Mouse (Mus musculus): ENCODE data around the gene Cyp1a1. TPM values are rescaled to one million over a fixed set of nuclear protein-coding genes. Genes with fewer than 3 reads are reported as not detected.

The Cyp1a1 gene
- polyA plus RNA-seq (2015; fragmentation: Nextera tagmentation; extraction: Ambion mirVana), result 0.05 and 0.19 TPM in 2 replicates

DNA sequence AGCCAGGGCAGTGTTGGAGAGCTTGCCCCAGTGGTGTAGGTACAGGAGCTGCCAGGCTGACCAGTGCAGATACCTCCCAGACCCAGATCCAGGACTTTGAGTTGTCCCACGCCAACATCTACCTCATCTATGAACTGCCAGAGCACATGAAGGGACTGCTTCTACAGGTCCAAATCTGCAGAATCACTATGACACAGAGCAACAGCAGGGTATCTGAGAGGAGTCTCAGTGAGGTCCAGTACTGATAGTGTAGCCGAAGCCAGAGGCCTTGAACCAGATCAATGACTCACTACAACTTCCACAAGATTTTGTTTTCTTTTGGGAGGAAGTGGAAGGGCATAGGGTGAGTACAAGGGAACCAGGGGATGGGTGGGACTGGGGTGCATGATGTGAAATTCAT, at the start of gene Cyp1a1:
TSS of gene Cyp1a1 (plus strand) at position 178 of the 400 bp plus-strand sequence.
- H3K27me3 ChIP-seq, result no peaks in the 10 kb centered on the region
- no peaks in the 10 kb centered on the region for H3K4me1 ChIP-seq (replicated peaks)
- no peak within 1 kb of the TSS for H3K4me2 ChIP-seq
- WGBS, result 89% methylated on average over 2 of the region's 2 CpGs
- no peak for ATAC-seq (ENCODE audit: low FRiP score, low read depth)
- no peaks in the 10 kb centered on the region for H3K9me3 ChIP-seq
- H3K9ac ChIP-seq, result no peak within 1 kb of the TSS
- no peak within 1 kb of the TSS for H3K4me3 ChIP-seq
- no peak within 1 kb of the TSS for H3K27ac ChIP-seq (replicated peaks)
- H3K36me3 ChIP-seq, result no peaks in the 10 kb centered on the region

DNA sequence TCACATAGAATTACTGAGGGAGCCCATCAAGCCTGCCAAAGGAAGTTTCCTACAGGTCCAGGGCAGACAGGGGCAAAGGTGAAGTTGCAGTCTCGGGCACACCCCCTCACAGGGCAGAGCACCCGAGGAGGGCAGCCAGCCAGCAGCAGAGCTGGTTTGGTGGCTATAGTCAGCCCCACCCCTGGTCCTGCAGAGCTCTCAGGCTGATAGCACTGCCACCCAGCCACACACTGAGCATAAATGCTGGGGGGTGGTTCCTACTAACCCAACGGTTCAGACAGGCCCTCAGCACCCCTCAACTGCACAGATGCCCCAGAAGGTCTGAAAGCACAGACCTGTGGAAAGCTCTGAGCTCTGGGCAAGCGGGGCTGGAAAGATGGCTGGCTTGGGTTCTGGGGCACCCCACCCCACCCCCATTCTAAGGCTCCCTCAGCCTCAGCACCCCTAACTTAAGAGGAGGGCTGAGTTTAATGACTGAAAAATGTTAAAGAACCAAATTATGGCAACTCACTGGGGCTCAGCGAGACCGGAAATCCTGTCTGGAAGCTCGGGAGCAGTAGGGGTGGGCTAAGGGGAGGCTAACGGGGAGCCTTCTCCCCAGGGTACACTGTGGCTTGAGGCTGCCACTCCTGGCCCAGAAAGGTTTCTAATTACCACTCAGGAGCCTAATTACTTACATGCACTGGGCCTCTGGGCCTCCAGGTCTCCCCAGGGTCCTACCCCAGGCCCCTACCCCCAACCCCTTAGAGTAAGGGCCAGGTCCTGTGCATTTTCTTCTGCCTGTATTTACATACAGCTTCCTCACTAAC, 48.9 kb upstream of the Cyp1a1 start:
- H3K36me3 ChIP-seq, result no peaks in the 10 kb centered on the region
- WGBS, result 43% methylated on average over 8 of the region's 8 CpGs
- no peaks in the 10 kb centered on the region for H3K9me3 ChIP-seq
- ATAC-seq (ENCODE audit: low FRiP score, low read depth), result no peak
- H3K4me2 ChIP-seq, result peak overlapping the region; percentile 16
- no peak overlapping the region for H3K4me3 ChIP-seq
- H3K27ac ChIP-seq (replicated peaks), result peak overlapping the region; percentile 46; the same call in 1 of the 2 replicates
- H3K27me3 ChIP-seq, result no peaks in the 10 kb centered on the region
- no peak overlapping the region for H3K9ac ChIP-seq
- peaks cover 78% of the 10 kb centered on the region for H3K4me1 ChIP-seq (replicated peaks)

DNA sequence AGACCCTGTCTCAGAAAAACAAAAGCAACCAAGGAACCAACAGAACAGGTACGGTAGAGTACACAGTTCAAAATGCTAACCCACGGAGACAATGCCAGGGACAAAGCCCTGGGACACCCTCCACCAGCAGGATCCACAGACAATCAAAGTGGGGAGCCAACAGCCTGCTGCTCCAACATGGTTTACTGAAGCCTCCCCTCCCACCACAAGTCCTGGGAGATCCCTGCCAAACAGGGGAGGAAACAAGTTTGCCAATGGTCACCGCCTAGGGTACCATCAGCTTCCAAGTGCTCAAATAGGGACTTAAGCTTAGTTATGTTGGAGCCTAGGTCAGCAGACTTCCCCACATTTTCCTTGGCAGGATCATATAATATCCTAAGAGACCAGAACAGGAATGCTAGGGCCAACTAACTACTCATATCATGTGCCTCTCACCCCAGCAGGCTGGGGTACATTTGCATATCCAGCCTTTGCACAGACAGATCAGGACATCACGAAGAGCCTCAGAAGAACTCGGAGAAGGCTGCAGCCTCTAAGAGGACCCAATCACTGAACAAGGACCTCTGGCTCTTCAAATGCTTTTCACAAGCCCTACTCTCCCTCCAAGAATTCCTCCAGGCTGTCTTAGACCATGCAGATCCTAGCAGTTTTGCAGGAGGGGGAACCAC, 47.9 kb upstream of the Cyp1a1 start:
- peak overlapping the region; percentile 47; the same call in 1 of the 2 replicates for H3K27ac ChIP-seq (replicated peaks)
- no peaks in the 10 kb centered on the region for H3K27me3 ChIP-seq
- no peak for ATAC-seq (ENCODE audit: low FRiP score, low read depth)
- H3K4me3 ChIP-seq, result no peak overlapping the region
- H3K9me3 ChIP-seq, result no peaks in the 10 kb centered on the region
- 0 out of 2 replicates have a peak overlapping the region, but pooled peaks have one; percentile 20 for H3K9ac ChIP-seq
- H3K36me3 ChIP-seq, result no peaks in the 10 kb centered on the region
- WGBS, result 69% methylated on average over 5 of the region's 5 CpGs
- peak overlapping the region; percentile 36 for H3K4me2 ChIP-seq
- H3K4me1 ChIP-seq (replicated peaks), result peaks cover 77% of the 10 kb centered on the region

DNA sequence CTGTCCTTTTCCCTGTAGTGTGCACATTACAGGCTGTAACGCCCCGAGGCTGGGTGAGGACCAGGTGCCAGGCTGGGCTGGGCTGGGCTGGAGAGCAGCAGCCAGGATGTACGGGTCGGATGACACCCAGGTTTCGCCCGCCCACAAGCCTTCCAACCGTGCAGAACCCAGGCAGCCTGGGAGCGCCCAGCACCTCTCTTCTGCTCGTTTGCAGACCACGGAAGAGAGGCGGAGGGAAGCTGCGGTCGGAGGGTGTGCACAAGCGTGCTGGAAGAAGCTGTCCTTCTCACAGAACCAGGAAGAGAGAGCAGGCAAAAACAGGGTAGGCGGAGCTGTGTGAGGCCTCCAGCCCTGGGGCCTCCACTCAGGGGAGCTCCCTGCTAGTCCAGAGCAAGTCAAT, 47.3 kb upstream of the Cyp1a1 start:
- 33% methylated on average over 15 of the region's 15 CpGs for WGBS
- ATAC-seq (ENCODE audit: low FRiP score, low read depth), result no peak
- Histone ChIP-seq H3K9ac (peak overlapping the region; percentile 20; the same call in 1 of the 2 replicates), H3K9me3 (no peaks in the 10 kb centered on the region), H3K4me2 (peak overlapping the region; percentile 36), H3K4me3 (0 out of 2 replicates have a peak overlapping the region, but pooled peaks have one; percentile 3), H3K36me3 (no peaks in the 10 kb centered on the region), H3K27me3 (no peaks in the 10 kb centered on the region), H3K27ac (replicated peaks) (peak overlapping the region; percentile 47; the same call in 1 of the 2 replicates), H3K4me1 (replicated peaks) (peaks cover 77% of the 10 kb centered on the region)

DNA sequence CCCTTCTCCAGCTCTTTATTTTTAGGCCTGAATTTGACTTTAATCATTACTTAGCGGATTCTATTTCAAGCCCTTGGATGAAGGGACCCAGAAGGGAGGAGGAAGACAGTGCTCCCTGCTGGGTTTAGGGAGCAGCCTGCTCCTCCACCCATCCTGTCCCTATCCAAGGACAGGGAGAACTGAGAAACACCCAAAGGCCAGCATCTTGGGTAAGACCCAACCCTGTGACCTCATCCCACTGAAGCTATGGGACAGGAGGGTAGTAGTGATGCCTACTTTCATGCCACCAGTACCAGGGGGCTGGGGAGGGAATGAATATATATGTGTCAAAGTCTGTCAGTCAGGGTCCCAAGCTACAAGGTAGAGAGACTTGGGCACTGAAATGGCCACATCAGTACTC, 46.7 kb upstream of the Cyp1a1 start:
- WGBS, result 71% methylated on average over 1 of the region's 1 CpGs
- Histone ChIP-seq H3K27ac (replicated peaks) (no peak overlapping the region), H3K9me3 (no peaks in the 10 kb centered on the region), H3K4me2 (0 out of 2 replicates have a peak overlapping the region, but pooled peaks have one; percentile 36), H3K9ac (peak overlapping the region; percentile 5; the same call in 1 of the 2 replicates), H3K4me3 (no peak overlapping the region), H3K36me3 (no peaks in the 10 kb centered on the region), H3K27me3 (no peaks in the 10 kb centered on the region), H3K4me1 (replicated peaks) (peaks cover 81% of the 10 kb centered on the region)
- ATAC-seq (ENCODE audit: low FRiP score, low read depth), result no peak

DNA sequence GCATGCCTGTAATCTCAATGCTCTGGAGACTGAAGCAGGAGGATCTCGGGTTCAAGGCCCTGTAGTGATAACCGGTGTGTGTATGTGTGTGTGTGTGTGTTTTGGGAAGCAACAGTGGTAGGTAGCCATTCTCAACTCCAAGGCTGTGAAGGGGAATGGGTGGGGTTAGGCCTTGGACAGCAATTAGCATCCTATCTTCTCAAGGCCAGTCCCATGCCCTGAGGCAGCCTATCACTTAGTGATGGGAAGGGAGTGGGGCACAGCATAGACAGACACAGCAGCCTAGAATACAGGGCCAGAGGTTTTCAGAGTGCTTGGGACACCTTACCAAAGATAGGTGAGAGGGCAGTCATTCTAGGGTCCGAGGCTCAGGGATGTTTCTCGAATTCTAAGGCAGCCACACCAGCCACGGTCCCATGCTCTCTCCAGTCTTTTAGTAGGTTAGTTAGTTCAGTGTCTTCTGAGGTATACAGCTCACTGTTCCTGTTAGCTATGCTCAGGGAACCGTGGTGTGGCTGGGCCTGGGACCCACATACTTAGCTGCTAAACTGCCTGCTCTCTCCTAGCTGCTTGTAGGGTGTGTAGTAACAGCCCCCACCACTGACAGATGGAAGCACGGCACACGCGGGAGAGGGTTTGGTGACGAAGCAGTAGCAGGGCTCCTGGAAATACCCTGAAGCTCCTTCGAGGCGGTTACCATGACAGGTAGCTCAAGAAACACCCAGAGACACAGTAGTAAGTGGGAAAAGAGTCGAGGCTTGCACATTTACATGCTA, 45.8 kb upstream of the Cyp1a1 start:
- Histone ChIP-seq H3K4me2 (peak overlapping the region; percentile 97; the same call in 1 of the 2 replicates), H3K9ac (no peak overlapping the region), H3K27ac (replicated peaks) (no peak overlapping the region), H3K27me3 (no peaks in the 10 kb centered on the region), H3K9me3 (no peaks in the 10 kb centered on the region), H3K4me3 (no peak overlapping the region), H3K36me3 (no peaks in the 10 kb centered on the region), H3K4me1 (replicated peaks) (peaks cover 80% of the 10 kb centered on the region)
- ATAC-seq (ENCODE audit: low FRiP score, low read depth), result no peak
- WGBS, result 82% methylated on average over 13 of the region's 13 CpGs

DNA sequence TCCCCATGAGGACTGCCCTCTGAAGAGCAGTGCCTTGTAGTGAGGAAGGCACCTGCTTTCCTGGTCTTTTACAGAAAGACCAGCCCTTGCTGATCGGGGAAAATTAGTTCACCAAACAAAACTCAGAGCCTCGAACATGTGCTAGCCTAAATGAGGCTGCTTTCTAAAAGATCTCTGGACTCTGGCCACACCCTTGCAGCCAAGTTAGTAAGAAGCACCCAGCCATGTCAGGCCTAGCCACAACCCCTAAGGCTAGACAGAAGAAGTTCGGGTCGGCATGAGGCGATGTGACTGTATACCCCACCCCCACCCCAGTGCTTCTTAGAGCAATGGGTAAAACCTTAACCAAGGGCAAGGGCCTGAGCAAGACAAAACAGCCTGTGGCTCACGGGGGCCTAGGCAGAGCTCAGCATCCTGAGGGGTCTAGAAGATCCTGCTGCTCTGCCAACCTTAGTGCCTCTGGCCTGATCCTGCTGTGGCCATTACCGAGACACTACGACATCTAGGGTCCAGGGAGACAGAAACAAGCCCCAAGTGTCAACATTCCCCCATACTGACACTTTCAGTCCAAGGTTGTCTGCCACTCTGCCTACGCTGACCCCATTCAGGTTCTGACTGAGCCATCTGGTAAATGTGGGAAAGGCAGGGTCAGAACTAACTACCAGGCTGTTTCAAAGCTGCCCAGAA, 44.4 kb upstream of the Cyp1a1 start:
- Histone ChIP-seq H3K4me2 (peak overlapping the region; percentile 97), H3K27me3 (no peaks in the 10 kb centered on the region), H3K9me3 (no peaks in the 10 kb centered on the region), H3K36me3 (no peaks in the 10 kb centered on the region), H3K27ac (replicated peaks) (no peak overlapping the region), H3K9ac (peak overlapping the region; percentile 99), H3K4me3 (peak overlapping the region; percentile 95), H3K4me1 (replicated peaks) (peaks cover 67% of the 10 kb centered on the region)
- ATAC-seq (ENCODE audit: low FRiP score, low read depth), result no peak
- 70% methylated on average over 9 of the region's 9 CpGs for WGBS

DNA sequence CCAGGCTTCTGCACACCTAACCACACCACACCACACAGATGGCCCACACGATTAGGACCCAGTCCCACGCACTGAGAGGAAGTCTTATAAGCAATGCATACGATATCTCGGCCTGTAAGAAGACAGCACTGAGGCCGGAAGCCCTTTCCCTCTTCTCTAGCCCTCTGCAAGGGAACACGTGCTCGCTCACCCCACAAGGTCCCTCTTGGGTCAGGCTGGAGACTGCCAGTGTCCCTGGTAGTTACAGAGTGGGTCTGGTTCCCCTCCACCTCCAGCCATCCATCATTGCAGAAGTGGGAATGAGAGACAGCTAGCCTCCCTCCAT, 43.9 kb upstream of the Cyp1a1 start:
- no peaks in the 10 kb centered on the region for H3K9me3 ChIP-seq
- peak overlapping the region; percentile 95 for H3K4me3 ChIP-seq
- peak overlapping the region; percentile 97 for H3K4me2 ChIP-seq
- H3K4me1 ChIP-seq (replicated peaks), result peaks cover 62% of the 10 kb centered on the region
- no peak overlapping the region for H3K27ac ChIP-seq (replicated peaks)
- 56% methylated on average over 7 of the region's 7 CpGs for WGBS
- H3K9ac ChIP-seq, result peak overlapping the region; percentile 99
- H3K27me3 ChIP-seq, result no peaks in the 10 kb centered on the region
- no peaks in the 10 kb centered on the region for H3K36me3 ChIP-seq
- no peak for ATAC-seq (ENCODE audit: low FRiP score, low read depth)

DNA sequence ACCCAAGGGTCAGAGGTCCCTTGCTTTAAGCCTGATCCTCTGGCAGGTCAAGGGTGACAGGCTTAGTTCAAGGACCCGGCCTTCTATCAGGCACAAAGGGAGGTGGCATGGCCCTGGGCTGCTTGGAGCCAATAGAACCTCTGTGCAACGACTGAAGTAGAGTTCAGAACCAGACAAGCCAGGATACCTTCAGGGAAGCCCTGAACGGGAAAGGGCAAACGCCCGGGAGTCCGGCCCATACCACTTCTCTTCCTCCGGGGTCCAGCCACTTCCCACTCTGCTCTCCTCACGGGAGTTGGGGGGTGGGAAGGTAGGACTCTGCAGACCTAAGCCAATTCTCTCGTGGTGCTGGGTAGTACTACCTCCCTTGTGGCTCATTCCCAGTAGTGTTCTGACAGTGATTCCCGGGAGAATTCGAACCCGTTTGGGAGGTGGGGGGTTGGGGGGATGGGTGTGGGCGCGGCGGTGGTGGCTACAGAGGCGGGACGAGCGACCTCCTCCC, 43.2 kb upstream of the Cyp1a1 start:
- H3K27me3 ChIP-seq, result no peaks in the 10 kb centered on the region
- peak; percentile 12; the same call in 1 of the 2 replicates for ATAC-seq (ENCODE audit: low FRiP score, low read depth)
- H3K9ac ChIP-seq, result peak overlapping the region; percentile 99
- peaks cover 55% of the 10 kb centered on the region for H3K4me1 ChIP-seq (replicated peaks)
- H3K9me3 ChIP-seq, result no peaks in the 10 kb centered on the region
- peak overlapping the region; percentile 95 for H3K4me3 ChIP-seq
- peak overlapping the region; percentile 97 for H3K27ac ChIP-seq (replicated peaks)
- peak overlapping the region; percentile 97 for H3K4me2 ChIP-seq
- 0% methylated on average over 18 of the region's 18 CpGs for WGBS
- H3K36me3 ChIP-seq, result no peaks in the 10 kb centered on the region

DNA sequence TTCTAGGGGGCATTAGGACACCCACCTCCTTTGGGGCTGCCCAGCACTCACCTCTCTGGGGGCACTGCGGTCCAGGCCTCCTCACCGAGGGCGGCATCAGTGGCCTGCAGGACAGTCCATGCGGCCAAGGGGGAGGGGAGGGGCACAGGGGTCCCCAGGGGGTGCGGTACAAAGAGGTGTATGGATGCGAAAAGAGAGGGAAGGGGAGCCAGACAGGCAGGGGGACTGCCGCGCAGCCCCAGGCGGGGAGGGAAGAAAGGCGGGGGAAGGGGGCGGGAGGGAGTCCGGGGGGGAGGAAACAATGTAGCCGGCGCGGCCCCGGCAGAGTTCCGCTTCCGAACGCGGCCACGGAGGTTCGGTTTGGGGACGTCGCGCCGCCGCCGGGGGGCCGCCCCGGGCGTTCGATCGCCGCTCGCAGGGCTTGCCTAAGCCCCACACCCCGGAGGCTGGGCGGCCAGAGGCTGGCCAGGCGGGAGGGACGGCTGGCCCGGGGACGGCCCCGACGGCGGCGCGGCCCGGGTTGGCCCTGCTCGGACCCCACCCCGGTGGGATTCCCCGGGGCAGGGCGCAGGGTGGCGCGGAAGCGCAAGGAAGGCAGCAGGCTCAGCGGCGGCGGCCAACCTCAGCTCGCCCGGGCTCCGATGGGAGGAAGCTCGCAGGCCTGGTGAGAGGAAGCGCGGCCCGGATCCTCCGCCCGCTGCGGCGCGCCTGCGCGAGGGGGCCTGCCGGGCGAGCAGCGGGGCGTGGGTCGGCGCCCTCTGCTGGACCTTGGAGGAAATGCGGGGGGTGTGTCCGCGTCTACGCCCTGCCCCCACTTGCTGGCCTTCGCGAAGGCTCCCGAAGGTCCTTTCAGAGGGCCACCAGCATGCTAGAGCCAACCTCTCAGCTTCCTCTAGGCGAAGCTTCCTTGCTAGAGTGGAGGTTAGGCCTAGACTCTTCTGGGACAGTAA, 42.5 kb upstream of the Cyp1a1 start:
- Histone ChIP-seq H3K27ac (replicated peaks) (peak overlapping the region; percentile 97), H3K9me3 (no peaks in the 10 kb centered on the region), H3K9ac (peak overlapping the region; percentile 99), H3K36me3 (no peaks in the 10 kb centered on the region), H3K4me3 (peak overlapping the region; percentile 95), H3K4me2 (peak overlapping the region; percentile 97), H3K4me1 (replicated peaks) (peaks cover 48% of the 10 kb centered on the region), H3K27me3 (no peaks in the 10 kb centered on the region)
- ATAC-seq (ENCODE audit: low FRiP score, low read depth), result peak; percentile 91
- under 1% methylated on average over 69 of the region's 85 CpGs for WGBS

Data from hindbrain, embryonic 15.5 days (tissue).